Mouse (Mus musculus): ENCODE results near the gene Plscr3. TPM values are rescaled to one million over a fixed set of nuclear protein-coding genes. Genes with fewer than 3 reads are reported as not detected.

Plscr3 gene
- polyA plus RNA-seq, 1 experiment: 41.3 TPM

DNA sequence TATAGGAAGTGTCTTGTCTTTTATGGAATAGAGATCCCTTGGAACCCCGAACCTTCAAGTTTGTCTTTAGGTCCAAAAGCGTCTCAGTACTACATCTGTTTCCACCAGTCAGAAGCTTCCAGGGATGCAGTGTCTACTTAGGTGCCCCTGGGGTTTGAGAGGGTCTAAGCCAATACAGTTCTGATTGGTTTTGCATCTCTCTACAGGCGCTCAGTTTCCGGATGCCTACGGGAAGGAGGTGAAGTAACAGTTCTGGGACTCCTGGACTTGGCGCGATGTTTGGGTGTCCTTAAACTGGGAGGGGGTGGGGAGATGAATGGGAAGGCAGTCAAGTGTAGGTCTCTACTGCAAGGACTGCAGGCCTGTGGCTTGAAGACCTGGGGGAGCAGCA lies 7.5 kb upstream of the Plscr3 start:
- Histone ChIP-seq H3K9me3 (no peaks in the 10 kb centered on the region), H3K4me3 (replicated peaks) (peak overlapping the region; percentile 93), H3K27me3 (replicated peaks) (peaks cover 34% of the 10 kb centered on the region), H3K36me3 (replicated peaks; ENCODE audit: low read length) (peaks cover 8% of the 10 kb centered on the region), H3K4me1 (peaks cover 62% of the 10 kb centered on the region)
- no peak for TF ChIP-seq FLI1 (IDR thresholded peaks at IDR 0.05; ENCODE audit: low read length)
- no peak for TF ChIP-seq GATA1 (IDR thresholded peaks at IDR 0.05; ENCODE audit: borderline replicate concordance, low read length)

DNA sequence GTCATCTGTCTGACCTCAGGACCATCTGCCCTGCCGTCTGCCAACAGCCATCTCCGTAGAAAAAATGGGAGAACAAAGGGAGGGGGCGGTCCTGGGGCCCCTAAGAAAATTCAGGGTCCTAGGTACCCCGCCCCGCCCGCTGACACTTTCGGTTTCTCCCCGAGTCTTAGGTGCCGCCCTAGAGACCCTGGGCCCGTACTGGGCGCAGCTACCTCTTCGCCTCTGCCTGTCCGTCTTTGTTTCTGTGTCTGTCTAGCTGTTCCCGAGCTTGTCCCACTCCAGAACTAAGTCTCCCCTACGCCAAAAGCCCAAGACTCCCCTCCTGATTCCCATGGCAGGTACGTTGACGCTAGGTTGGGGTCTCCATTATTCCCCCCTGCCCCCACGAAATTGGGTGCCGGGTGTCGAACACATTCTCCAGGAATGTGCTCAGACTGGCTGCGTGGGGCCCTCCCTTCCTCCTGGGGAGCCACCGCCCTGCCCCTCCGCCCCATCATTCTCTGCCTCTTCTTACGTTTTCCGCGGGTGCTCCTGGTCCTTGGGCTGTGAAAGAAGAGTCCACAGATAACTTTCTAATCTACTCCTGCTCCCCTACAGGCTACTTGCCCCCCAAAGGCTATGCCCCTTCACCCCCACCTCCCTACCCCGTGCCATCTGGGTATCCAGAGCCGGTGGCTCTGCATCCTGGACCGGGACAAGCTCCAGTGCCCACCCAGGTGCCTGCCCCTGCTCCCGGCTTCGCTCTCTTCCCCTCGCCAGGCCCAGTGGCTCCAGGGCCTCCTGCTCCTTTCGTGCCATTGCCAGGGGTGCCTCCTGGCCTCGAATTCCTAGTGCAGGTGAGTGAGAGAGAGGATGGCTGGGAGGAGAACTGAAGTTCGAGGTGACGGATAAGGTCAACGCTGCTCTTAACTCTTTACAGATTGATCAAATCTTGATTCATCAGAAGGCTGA lies 837 bp downstream of the Plscr3 start:
- Histone ChIP-seq H3K27me3 (replicated peaks) (no peaks in the 10 kb centered on the region), H3K36me3 (replicated peaks; ENCODE audit: low read length) (peaks cover 48% of the 10 kb centered on the region), H3K9me3 (no peaks in the 10 kb centered on the region), H3K4me3 (replicated peaks) (peak overlapping the region; percentile 97), H3K4me1 (peaks cover 78% of the 10 kb centered on the region)
- TF ChIP-seq GATA1 (IDR thresholded peaks at IDR 0.05; ENCODE audit: borderline replicate concordance, low read length) (no peak), FLI1 (IDR thresholded peaks at IDR 0.05; ENCODE audit: low read length) (no peak)

DNA sequence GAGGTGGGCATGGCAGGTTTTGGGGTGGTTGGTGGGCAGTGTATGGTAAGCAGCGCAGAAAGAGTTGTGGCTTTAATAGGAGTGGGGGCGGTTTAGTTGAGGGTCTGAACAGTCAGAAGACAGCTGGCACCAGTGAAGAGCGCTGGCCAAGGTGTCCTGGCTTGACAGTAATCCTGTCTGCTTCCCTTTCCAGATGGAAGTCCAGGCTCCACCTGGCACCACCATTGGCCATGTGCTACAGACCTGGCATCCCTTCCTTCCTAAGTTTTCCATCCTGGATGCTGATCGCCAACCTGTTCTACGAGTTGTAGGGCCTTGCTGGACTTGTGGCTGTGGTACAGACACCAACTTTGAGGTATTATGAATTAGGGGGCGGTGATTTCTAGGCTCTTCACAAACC lies 1.8 kb downstream of the Plscr3 start:
- H3K9me3 ChIP-seq: no peaks in the 10 kb centered on the region
- peaks cover 57% of the 10 kb centered on the region for H3K36me3 ChIP-seq (replicated peaks; ENCODE audit: low read length)
- H3K4me1 ChIP-seq: peaks cover 68% of the 10 kb centered on the region
- TF ChIP-seq GATA1 (IDR thresholded peaks at IDR 0.05; ENCODE audit: borderline replicate concordance, low read length) (no peak), FLI1 (IDR thresholded peaks at IDR 0.05; ENCODE audit: low read length) (no peak)
- peak overlapping the region; percentile 23 for H3K4me3 ChIP-seq (replicated peaks)
- no peaks in the 10 kb centered on the region for H3K27me3 ChIP-seq (replicated peaks)

DNA sequence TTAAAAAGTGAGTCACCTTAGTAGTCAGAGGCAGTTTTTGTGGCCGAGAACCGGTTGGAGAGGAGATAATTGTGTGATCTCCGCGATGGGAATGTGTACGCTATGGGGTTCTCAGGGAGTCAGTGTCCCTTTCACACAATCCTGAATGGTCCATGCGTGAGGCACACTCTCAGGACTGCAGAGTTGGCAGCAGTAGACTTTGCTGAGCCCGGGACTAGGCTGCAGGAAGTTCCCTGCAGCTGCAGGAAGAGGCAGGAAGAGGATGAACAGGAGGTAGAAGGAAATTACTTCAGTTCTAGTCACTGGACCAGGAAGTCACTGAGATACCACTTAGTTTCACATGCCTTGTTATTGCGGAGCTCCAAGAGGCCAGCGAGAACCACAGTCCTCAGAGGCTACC lies 3.0 kb downstream of the Plscr3 start:
- peaks cover 71% of the 10 kb centered on the region for H3K4me1 ChIP-seq
- H3K27me3 ChIP-seq (replicated peaks): no peaks in the 10 kb centered on the region
- TF ChIP-seq FLI1 (IDR thresholded peaks at IDR 0.05; ENCODE audit: low read length): no peak
- no peak for TF ChIP-seq GATA1 (IDR thresholded peaks at IDR 0.05; ENCODE audit: borderline replicate concordance, low read length)

DNA sequence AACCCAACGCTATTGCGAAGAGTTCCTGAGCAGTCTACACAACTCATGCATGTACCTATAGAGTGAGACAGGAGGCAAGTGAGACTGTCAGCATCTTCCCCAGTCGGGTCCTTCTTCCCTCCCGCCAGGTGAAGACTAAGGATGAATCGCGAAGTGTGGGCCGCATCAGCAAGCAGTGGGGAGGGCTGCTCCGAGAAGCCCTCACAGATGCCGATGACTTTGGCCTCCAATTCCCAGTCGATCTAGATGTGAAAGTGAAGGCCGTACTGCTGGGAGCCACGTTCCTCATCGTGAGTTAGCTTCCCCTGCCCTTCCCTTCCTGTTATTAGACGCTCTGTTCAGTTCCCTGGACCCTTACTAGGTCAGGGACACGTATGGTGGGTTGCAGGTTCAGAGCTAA lies 3.7 kb downstream of the Plscr3 start:
- Histone ChIP-seq H3K4me3 (replicated peaks) (peak overlapping the region; percentile 11), H3K4me1 (peaks cover 75% of the 10 kb centered on the region), H3K27me3 (replicated peaks) (no peaks in the 10 kb centered on the region), H3K9me3 (no peaks in the 10 kb centered on the region), H3K36me3 (replicated peaks; ENCODE audit: low read length) (peaks cover 58% of the 10 kb centered on the region)
- TF ChIP-seq FLI1 (IDR thresholded peaks at IDR 0.05; ENCODE audit: low read length) (no peak), GATA1 (IDR thresholded peaks at IDR 0.05; ENCODE audit: borderline replicate concordance, low read length) (no peak)

More for the DNA sequence above, 3.0 kb downstream of the Plscr3 start:
- Histone ChIP-seq H3K36me3 (replicated peaks; ENCODE audit: low read length) (peaks cover 58% of the 10 kb centered on the region), H3K4me3 (replicated peaks) (no peak overlapping the region), H3K9me3 (no peaks in the 10 kb centered on the region)

DNA sequence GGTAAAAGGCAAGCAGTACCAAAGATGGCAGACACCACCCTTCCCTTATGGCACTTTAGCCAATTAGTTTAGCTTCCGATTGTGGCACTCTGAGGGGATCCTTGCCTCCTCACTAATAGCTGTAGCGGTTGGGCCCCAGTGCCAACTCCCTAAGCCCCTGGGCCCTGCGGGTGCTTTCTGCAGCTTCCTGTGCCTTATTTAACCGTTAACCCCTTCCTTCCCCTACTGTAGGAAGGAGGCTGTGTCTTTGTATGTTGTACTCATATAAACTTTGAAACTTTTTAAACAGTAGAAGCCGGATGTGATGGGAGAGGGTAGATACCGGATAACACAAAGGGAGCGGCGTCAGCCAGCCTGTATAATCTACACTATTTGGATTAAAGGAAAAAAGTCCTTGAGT lies 4.6 kb downstream of the Plscr3 start:
- TF ChIP-seq GATA1 (IDR thresholded peaks at IDR 0.05; ENCODE audit: borderline replicate concordance, low read length) (no peak), FLI1 (IDR thresholded peaks at IDR 0.05; ENCODE audit: low read length) (no peak)
- Histone ChIP-seq H3K4me1 (peaks cover 76% of the 10 kb centered on the region), H3K36me3 (replicated peaks; ENCODE audit: low read length) (peaks cover 58% of the 10 kb centered on the region), H3K27me3 (replicated peaks) (peaks cover 5% of the 10 kb centered on the region), H3K9me3 (no peaks in the 10 kb centered on the region), H3K4me3 (replicated peaks) (no peak overlapping the region)

DNA sequence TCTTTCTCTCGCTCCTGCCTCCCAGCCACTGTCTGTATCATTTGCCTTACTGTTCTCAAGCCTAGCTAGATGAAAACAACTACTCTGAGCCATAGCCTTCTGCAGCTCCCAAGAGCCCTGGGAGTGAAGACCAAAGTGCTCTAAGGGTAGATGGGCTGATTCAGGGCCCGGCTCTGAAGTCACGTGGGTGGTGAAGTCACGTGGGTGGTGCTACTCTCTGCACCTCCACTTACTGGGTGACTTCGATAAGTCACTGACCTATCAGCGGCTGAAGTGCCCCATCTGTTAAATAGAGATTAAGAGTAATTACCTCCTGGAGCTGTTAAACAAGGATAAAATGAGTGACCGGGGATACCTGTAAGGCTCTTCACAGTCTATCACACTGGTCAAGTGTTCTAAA lies 7.8 kb downstream of the Plscr3 start:
- H3K4me1 ChIP-seq: peaks cover 48% of the 10 kb centered on the region
- no peak for TF ChIP-seq GATA1 (IDR thresholded peaks at IDR 0.05; ENCODE audit: borderline replicate concordance, low read length)
- no peak for TF ChIP-seq FLI1 (IDR thresholded peaks at IDR 0.05; ENCODE audit: low read length)
- H3K4me3 ChIP-seq (replicated peaks): no peak overlapping the region
- peaks cover 26% of the 10 kb centered on the region for H3K27me3 ChIP-seq (replicated peaks)
- no peaks in the 10 kb centered on the region for H3K9me3 ChIP-seq
- peaks cover 40% of the 10 kb centered on the region for H3K36me3 ChIP-seq (replicated peaks; ENCODE audit: low read length)

DNA sequence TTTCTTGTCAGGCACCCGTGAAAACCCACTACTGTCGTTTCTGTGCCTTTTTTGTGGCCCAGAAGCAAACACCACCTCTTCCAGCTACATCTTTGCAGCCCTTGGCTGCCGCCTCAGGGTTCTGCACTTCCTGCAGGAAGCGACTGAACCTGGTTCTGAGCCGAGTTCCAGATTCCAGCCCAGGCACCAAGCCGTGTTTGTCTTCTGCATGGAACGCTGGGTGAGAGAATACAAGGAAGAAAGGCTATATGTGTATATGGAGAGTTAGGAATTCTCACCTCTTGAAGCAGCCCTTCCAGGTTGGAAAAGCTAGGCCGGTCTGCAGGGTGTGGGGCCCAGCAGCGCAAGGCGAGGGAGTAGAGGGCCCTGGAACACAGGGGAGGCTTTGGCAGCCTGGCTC lies 8.5 kb downstream of the Plscr3 start:
- H3K9me3 ChIP-seq: no peaks in the 10 kb centered on the region
- H3K36me3 ChIP-seq (replicated peaks; ENCODE audit: low read length): peaks cover 34% of the 10 kb centered on the region
- H3K4me3 ChIP-seq (replicated peaks): no peak overlapping the region
- peaks cover 29% of the 10 kb centered on the region for H3K27me3 ChIP-seq (replicated peaks)
- no peak for TF ChIP-seq GATA1 (IDR thresholded peaks at IDR 0.05; ENCODE audit: borderline replicate concordance, low read length)
- TF ChIP-seq FLI1 (IDR thresholded peaks at IDR 0.05; ENCODE audit: low read length): no peak
- H3K4me1 ChIP-seq: peaks cover 41% of the 10 kb centered on the region

DNA sequence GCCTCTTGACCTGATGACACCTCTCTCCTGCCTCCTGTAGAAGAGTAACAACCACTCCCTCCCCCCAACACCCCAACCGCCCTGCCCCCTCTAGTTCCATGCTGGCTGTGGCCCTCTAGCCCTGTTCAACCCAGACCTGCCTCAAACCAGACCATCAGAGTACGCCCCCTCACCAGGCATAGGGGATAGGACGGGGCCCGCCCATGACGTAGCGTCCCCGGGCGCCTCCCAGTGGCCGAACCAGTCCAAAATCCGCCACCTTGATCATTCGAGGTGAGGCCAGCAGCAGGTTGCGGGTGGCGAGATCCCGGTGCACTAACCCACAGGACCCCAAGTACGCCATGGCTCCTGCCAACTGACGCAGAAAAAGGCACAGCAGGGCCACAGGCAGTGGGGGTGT lies 9.2 kb downstream of the Plscr3 start:
- Histone ChIP-seq H3K36me3 (replicated peaks; ENCODE audit: low read length) (peaks cover 27% of the 10 kb centered on the region), H3K9me3 (no peaks in the 10 kb centered on the region), H3K27me3 (replicated peaks) (peaks cover 32% of the 10 kb centered on the region), H3K4me3 (replicated peaks) (no peak overlapping the region), H3K4me1 (peaks cover 34% of the 10 kb centered on the region)
- TF ChIP-seq GATA1 (IDR thresholded peaks at IDR 0.05; ENCODE audit: borderline replicate concordance, low read length) (no peak), FLI1 (IDR thresholded peaks at IDR 0.05; ENCODE audit: low read length) (no peak)
